Mouse (Mus musculus) CH12.LX (cell line): Measurements from ENCODE around the gene Ubl5.

Source experiments
- BHLHE40 ChIP-seq: IDR thresholded peaks from 2 replicates; pipeline ENCODE4 v1.6.1; 2011; ENCODE audit warnings: mild to moderate bottlenecking, low read depth, low read length, improper control_type of control experiment
- CHD1 ChIP-seq: IDR thresholded peaks from 2 replicates; pipeline ENCODE4 v1.6.1; 2012; ENCODE audit warnings: low read depth, low read length, improper control_type of control experiment, inconsistent platforms
- CTCF ChIP-seq, 2 experiments: IDR thresholded peaks in 1 of 2; conservative IDR thresholded peaks in 1 of 2; 2 replicates each; pipeline ENCODE4 v1.5.1; 2011 to 2012; ENCODE audit warnings: low read depth in 2 of 2, low read length in 2 of 2, improper control_type of control experiment in 1 of 2, inconsistent platforms in 1 of 2, mild to moderate bottlenecking in 1 of 2, moderate library complexity in 1 of 2
- MXI1 ChIP-seq: IDR thresholded peaks from 2 replicates; pipeline ENCODE4 v1.6.1; 2011; ENCODE audit warnings: mild to moderate bottlenecking, low read depth, low read length, improper control_type of control experiment
- POLR2A ChIP-seq: IDR thresholded peaks from 2 replicates; pipeline ENCODE4 v1.6.1; 2011; ENCODE audit warnings: low read depth, mild to moderate bottlenecking, improper control_type of control experiment, low read length
- USF1 ChIP-seq: IDR thresholded peaks from 2 replicates; pipeline ENCODE4 v1.6.1; 2014; ENCODE audit warnings: low read depth, mild to moderate bottlenecking, inconsistent platforms, low read length, improper control_type of control experiment
- USF2 ChIP-seq: conservative IDR thresholded peaks from 2 replicates; pipeline ENCODE4 v1.6.1; 2011; ENCODE audit warnings: low read depth, low read length, improper control_type of control experiment

- TF ChIP-seq POLR2A (no peak; the same call in 1 of the 2 replicates), USF1 (no peak), CTCF (conservative IDR thresholded peaks at IDR 0.05 in 1 of 2, IDR thresholded peaks at IDR 0.05 in 1 of 2; ENCODE audit: low read depth in 2 of 2, low read length in 2 of 2) (no peak), CHD1 (no peak), BHLHE40 (no peak), USF2 (no peak), MXI1 (no peak)
These were observed 25.4 kb downstream of the Ubl5 start for GRCm38 (mm10) chr9:20668065-20668464.
